Mouse (Mus musculus) layer of hippocampus, adult 8-10 months (tissue): Measurements from ENCODE around the gene Gm5426. TPM values are rescaled to one million over a fixed set of nuclear protein-coding genes. Genes with fewer than 3 reads are reported as not detected.
"Not testable (repeated sequence)": the region's sequence is repeated elsewhere in the genome, so short reads cannot be mapped to it uniquely, and the experiment has no call there.

Experiments
- DNase-seq, 2 experiments: peaks; one replicate each; pipeline ENCODE4 v3.0.0; 2022; ENCODE audit warnings: low spot score in 2 of 2
- total RNA-seq, 4 experiments: library from RNA; stranded (reverse); gene quantifications; 2 replicates each; pipeline ENCODE4 v1.2.4; 2022

Gene Gm5426
- total RNA-seq, 4 experiments from 2014 or later, result not detected

DNA sequence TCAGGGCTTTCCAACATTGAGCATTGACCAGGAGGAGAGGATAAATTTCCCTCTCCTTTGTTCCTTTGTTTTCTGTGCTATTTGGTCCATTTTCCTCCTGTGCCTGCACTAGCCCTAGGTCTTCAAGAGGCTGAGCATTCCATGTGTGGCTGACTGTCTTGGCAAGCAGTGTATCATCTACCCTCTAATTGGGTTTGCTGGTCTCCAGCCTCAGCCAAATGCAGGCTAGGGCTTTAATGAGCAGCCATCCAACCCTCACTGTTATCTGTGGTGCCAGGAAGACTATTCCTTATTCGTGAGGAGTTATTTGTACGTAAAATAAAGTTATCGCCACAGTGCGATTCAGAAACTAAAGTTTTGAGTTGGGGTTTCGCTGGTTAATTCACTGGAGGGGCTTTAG lies 2.2 kb downstream of the Gm5426 start:
- no peak for DNase-seq

GRCm38 (mm10) chr10:96139274-96139673 lies 2.9 kb downstream of the Gm5426 start:
- not testable (repeated sequence) for DNase-seq

DNA sequence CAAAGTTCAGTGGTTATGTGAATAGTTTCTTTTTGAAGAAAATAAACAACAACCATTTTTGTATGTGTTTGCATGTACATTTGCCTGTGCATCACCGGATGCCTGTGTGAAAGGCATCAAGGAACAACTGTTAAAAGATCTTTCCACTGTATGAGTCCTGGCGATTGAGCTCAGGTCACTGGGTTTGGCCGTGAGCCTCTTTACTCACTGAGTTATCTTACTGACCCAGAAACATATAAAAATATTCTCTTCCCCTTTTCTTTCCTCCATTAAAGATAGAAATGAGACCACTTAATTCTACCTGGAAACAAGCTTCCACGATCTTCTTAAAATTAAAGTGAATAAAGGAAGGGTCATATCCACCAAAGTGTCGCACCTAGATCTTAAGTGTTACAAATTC lies 10.2 kb downstream of the Gm5426 start:
- DNase-seq, result no peak

DNA sequence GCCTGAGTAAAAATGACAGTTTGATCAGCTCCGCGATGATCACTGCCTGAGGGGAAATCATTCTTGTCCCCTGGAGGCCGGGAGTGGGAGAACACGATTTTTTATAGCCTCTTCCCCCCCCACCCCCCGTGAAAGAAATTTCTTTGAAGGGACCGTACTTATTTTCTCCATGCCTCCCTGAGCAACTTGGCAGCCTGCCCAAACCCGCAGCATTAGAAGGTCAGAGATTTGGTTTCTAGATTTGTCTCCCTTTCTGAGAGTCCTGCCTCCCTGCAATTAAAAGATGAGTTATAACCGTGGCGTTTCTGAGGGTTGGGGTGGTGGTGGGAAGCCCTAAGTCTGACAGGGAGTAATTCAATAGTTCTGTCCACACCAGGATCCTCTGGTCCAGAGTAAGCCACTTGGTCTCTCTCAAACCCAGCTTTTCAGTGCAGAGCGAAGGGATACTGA lies 11.9 kb downstream of the Gm5426 start:
- DNase-seq, result no peak

DNA sequence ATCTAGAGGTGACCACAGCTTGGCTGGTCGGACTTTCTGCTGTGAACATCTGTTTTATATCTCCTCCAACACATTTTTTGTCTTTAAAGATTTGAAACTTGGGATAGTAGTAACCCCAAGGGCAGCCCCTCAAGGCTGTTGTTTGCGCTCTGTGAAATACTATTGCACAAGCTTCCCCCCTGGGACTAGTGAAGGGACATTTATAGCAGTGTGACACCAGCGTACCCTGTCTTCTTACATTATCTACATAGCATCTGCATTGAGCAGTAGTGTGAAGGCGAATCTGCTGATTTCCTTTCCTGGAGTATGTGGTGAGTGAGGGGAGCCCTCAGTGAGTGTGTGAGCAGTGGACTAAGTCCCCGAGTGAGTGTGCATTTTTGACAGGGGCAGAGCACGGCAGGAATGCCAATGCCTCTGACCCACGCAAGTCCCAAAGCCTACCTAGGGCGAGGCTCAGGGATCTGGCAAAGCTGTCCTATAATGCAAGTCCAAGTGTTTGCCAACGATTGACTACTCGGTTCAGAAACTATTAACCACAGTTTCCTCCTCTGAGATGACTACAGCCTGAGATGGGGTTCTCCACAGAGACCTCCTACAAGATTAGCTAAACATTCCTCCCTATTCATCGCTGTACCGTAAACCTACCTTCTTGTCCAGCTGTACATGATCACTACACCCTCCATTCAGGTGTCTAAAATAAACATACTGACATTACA lies 14.2 kb downstream of the Gm5426 start:
- no peak for DNase-seq

GRCm38 (mm10) chr10:96153315-96153714 lies 16.9 kb downstream of the Gm5426 start:
- DNase-seq, result no peak

- no peak for DNase-seq
Measured at GRCm38 (mm10) chr10:96162975-96163706, 26.7 kb downstream of the Gm5426 start.

- DNase-seq, result no peak
Measured at GRCm38 (mm10) chr10:96163791-96164190, 27.4 kb downstream of the Gm5426 start.

GRCm38 (mm10) chr10:96165260-96165659 lies 28.9 kb downstream of the Gm5426 start:
- no peak for DNase-seq

GRCm38 (mm10) chr10:96168998-96169397 lies 32.6 kb downstream of the Gm5426 start:
- no peak for DNase-seq

GRCm38 (mm10) chr10:96171546-96171945 lies 35.1 kb downstream of the Gm5426 start:
- DNase-seq, result no peak

DNA sequence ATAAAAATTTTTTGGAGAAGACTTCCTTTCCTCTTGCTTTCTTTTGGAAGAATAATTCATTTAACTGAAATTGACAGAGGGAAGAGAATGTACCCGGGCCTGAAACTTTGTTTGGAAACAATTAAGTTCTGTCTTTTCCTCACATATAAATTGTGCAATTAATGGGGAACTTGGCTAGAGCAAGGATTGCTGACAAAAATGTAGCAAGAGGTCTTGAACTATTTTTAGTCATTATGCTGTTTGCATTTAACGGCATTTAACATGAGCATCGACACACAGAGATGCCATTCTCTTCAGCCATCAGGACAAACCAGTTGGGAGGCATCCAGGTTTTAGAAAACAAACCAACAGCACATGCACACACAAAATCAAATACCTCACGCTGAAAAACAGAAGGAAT lies 36.6 kb downstream of the Gm5426 start:
- DNase-seq, result no peak

DNA sequence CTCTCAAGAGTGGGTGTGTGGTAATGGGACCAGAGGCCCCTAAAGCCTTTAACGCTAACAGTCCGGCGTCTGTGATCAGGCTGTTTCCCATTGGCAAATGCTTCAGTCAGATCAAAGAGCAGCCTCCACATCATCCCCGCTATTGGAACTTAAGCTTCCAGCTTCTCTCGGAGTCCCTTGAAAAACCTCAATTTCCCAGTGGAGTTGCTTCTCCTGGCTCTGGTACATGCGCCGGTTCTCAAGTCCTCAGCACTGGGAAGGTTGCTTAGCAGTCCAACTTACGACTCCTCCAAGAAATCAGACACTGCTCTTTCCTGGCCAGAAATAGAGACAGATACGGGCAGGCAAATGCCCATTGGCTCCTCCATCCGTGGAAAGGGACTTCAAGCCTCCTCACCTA lies 37.4 kb downstream of the Gm5426 start:
- no peak for DNase-seq

DNA sequence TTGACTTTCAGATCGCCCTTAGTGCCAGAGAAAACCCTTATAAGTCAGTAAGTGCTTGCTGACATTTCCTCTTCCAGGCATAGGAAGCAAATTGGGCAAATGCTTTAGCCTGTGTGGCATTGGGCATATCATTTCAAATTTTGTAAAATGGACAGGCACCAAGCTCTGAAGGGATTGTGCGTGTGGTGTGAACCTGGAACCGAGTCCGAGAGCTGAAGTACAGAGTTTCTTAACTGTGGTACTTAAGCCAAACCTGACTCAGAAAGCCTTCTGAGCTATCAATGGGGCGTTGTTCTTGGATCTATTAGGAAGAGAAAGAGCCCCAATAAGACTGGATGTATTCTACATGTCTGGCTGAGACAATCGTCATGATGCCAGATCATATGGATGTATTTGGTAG lies 40.5 kb downstream of the Gm5426 start:
- DNase-seq, result no peak

- no peak for DNase-seq
Measured at GRCm38 (mm10) chr10:96180554-96181397, 44.4 kb downstream of the Gm5426 start.

DNA sequence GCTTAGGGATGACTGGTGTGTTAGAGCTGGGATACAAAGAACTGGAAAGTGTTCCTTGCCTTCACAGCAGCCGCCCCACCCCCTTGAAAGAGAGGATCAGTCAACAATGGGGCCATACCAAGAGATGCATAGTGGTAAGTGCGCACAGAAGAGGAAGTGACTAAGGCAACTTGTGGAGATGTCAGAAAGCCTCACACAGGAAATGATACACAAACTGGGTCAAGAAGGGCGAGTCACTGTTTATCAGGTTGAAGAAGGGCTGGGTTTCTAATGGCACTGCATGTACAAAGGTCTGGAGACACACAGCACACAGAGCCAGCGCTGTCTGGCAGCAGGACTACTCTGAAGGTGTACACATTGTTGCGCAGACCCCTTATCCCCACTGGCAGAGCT lies 45.0 kb downstream of the Gm5426 start:
- DNase-seq, result no peak

GRCm38 (mm10) chr10:96181883-96182628 lies 45.7 kb downstream of the Gm5426 start:
- DNase-seq, result no peak

GRCm38 (mm10) chr10:96185026-96185425 lies 48.6 kb downstream of the Gm5426 start:
- DNase-seq, result no peak

DNA sequence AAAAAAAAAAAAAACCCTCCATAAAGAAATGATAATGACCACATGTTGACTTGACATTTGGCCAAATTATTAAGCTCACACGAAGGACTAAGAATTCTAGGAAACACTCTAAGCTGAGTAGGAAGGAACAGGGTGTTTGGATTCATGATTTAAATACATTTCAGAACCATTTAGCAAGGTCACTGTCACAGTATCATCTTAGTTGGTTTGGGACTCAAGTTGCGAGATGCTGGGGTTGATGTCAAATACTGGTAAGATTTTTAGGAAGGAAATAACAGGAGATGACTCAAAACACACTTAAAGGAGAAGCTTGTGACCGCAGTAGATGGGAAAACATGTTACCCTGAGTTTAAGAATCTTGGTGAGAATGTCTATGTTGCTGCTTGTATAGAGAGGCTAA lies 49.2 kb downstream of the Gm5426 start:
- DNase-seq, result no peak
